Mouse (Mus musculus) CH12.LX (cell line): ENCODE data around the gene Phykpl.

ENCODE experiments used
- CHD2 ChIP-seq: IDR thresholded peaks from 2 replicates; pipeline ENCODE4 v1.6.1; 2011; ENCODE audit warnings: low read length, improper control_type of control experiment
- POLR2A ChIP-seq: IDR thresholded peaks from 2 replicates; pipeline ENCODE4 v1.6.1; 2011; ENCODE audit warnings: low read depth, mild to moderate bottlenecking, improper control_type of control experiment, low read length

- TF ChIP-seq CHD2 (peak; percentile 65; the same call in 1 of the 2 replicates), POLR2A (peak; percentile 65)
Measured at GRCm38 (mm10) chr11:51635525-51636322, 51.2 kb downstream of the Phykpl start, which contains the start of gene Rmnd5b.
